Comparison of ENCODE assay signal across 8 mouse cellular contexts in genomic region chr8:118850381-118850780, GRCm38 (mm10).
DNase-seq lines count a peak whose midpoint lies in the region; ATAC-seq lines count a peak whose summit lies in the region.

No protein-coding gene starts in this region.

- no peaks in the 10 kb centered on the region for H3K9me3 ChIP-seq in hindbrain, embryonic 10.5 days
- H3K9me3 ChIP-seq in hindbrain, embryonic 12.5 days (replicated peaks) = no peaks in the 10 kb centered on the region
- H3K9me3 ChIP-seq in forebrain, embryonic 10.5 days = no peaks in the 10 kb centered on the region
- H3K9me3 ChIP-seq in midbrain, embryonic 14.5 days (ENCODE audit: control insufficient read depth, low read length) = no peaks in the 10 kb centered on the region

- H3K4me1 ChIP-seq in hindbrain, embryonic 10.5 days (replicated peaks) = peaks cover 9% of the 10 kb centered on the region; the same call in 1 of the 2 replicates
- H3K4me1 ChIP-seq in hindbrain, embryonic 12.5 days = no peaks in the 10 kb centered on the region
- peaks cover 18% of the 10 kb centered on the region for H3K4me1 ChIP-seq in forebrain, embryonic 10.5 days
- H3K4me1 ChIP-seq in midbrain, embryonic 14.5 days (ENCODE audit: control insufficient read depth, insufficient read depth, low read length) = no peaks in the 10 kb centered on the region

- peak; percentile 80 for DNase-seq in hindbrain, embryonic 10.5 days (ENCODE audit: low spot score)
- peak; percentile 57 for DNase-seq in adrenal gland, postnatal 25 days
- peak; percentile 72 for DNase-seq in forebrain, embryonic 10.5 days (ENCODE audit: extremely low spot score, low spot score)
- DNase-seq in heart, postnatal 10 days = peak; percentile 73 to 82
- peak; percentile 64 for DNase-seq in left cerebral cortex, adult 11 months (ENCODE audit: low spot score)
- peak; percentile 89 for DNase-seq in midbrain, embryonic 14.5 days
- peak; percentile 64 for DNase-seq in testis, postnatal 14 days (ENCODE audit: low spot score)

- no peak overlapping the region for H3K4me2 ChIP-seq in hindbrain, embryonic 12.5 days (replicated peaks)
- no peak overlapping the region for H3K4me2 ChIP-seq in midbrain, embryonic 14.5 days (ENCODE audit: low read length)

- H3K36me3 ChIP-seq in hindbrain, embryonic 10.5 days = no peaks in the 10 kb centered on the region
- H3K36me3 ChIP-seq in hindbrain, embryonic 12.5 days = no peaks in the 10 kb centered on the region
- H3K36me3 ChIP-seq in forebrain, embryonic 10.5 days (replicated peaks) = no peaks in the 10 kb centered on the region
- H3K36me3 ChIP-seq in midbrain, embryonic 14.5 days (ENCODE audit: control insufficient read depth, insufficient read depth, low read length) = no peaks in the 10 kb centered on the region

- 26% methylated on average over 6 of the region's 6 CpGs for whole genome bisulfite sequencing in hindbrain, embryonic 10.5 days
- WGBS in hindbrain, embryonic 12.5 days = 20% methylated on average over 6 of the region's 6 CpGs
- 27% methylated on average over 6 of the region's 6 CpGs for WGBS in forebrain, embryonic 10.5 days
- WGBS in midbrain, embryonic 14.5 days = 14% methylated on average over 6 of the region's 6 CpGs

- no peak overlapping the region for H3K27ac ChIP-seq in hindbrain, embryonic 10.5 days
- no peak overlapping the region for H3K27ac ChIP-seq in hindbrain, embryonic 12.5 days
- no peak overlapping the region for H3K27ac ChIP-seq in forebrain, embryonic 10.5 days
- H3K27ac ChIP-seq in midbrain, embryonic 14.5 days (replicated peaks; ENCODE audit: low read depth, low read length) = no peak overlapping the region

- no peak overlapping the region for H3K4me3 ChIP-seq in hindbrain, embryonic 10.5 days
- no peak overlapping the region for H3K4me3 ChIP-seq in hindbrain, embryonic 12.5 days
- no peak overlapping the region for H3K4me3 ChIP-seq in forebrain, embryonic 10.5 days
- no peak overlapping the region for H3K4me3 ChIP-seq in midbrain, embryonic 14.5 days (replicated peaks; ENCODE audit: low read depth, low read length)

- ATAC-seq in hindbrain, embryonic 12.5 days (ENCODE audit: low FRiP score) = no peak
- ATAC-seq in midbrain, embryonic 14.5 days (ENCODE audit: low FRiP score, low TSS enrichment) = no peak; the same call in 1 of the 2 replicates

- no peaks in the 10 kb centered on the region for H3K27me3 ChIP-seq in hindbrain, embryonic 10.5 days (ENCODE audit: insufficient read depth, poor library complexity, severe bottlenecking)
- no peaks in the 10 kb centered on the region for H3K27me3 ChIP-seq in hindbrain, embryonic 12.5 days
- no peaks in the 10 kb centered on the region for H3K27me3 ChIP-seq in forebrain, embryonic 10.5 days (ENCODE audit: poor library complexity, severe bottlenecking)
- H3K27me3 ChIP-seq in midbrain, embryonic 14.5 days (ENCODE audit: control insufficient read depth, insufficient read depth, low read length) = no peaks in the 10 kb centered on the region

- intact Hi-C loops in heart, postnatal 10 days (cut with DNase I) = loop anchor here (1.0 to 10.0 kb wide), 4 partner anchors 338 to 920 kb away; no protein-coding TSS in a partner anchor

- H3K9ac ChIP-seq in hindbrain, embryonic 12.5 days = no peak overlapping the region
- H3K9ac ChIP-seq in midbrain, embryonic 14.5 days (replicated peaks; ENCODE audit: low read length) = no peak overlapping the region
